Mouse (Mus musculus): ENCODE measurements at regions not wholly inside any gene's neighbourhood (a gene's known extent, or its start where the extent isn't known, plus 50 kb on each side); places are given as distances from the start of the nearest gene placed in this dataset.

DNA sequence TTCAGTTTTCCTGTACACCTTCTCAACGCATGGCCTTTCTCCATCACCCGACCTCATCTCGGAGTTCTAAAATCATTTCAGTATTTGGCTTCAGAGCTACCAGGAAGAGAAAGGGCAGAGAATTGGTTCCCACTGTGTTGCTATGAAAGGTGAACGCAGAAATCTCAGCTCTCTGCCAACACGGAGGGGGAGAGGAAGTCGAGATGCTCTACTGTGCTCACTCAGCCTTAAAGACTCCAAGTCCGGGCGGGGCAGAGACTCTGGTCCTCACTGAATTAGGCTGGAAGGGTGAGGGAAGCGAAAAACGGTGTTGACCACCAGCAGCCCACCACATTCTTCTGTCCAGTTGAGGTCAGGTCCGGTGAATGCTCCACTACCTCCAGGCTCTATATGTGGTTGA, 382.1 kb downstream of the Ntrk2 start:
- no peak for TF ChIP-seq CTCF (IDR thresholded peaks at IDR 0.05; ENCODE audit: insufficient read depth, low read depth, low read length)
- no peak for TF ChIP-seq POLR2A (IDR thresholded peaks at IDR 0.05; ENCODE audit: insufficient read depth, low read depth, low read length)

All from olfactory bulb, adult 2 months (tissue).